Mouse (Mus musculus): ENCODE results near the gene Clpx. TPM values are rescaled to one million over a fixed set of nuclear protein-coding genes. Genes with fewer than 3 reads are reported as not detected.

The Clpx gene
- 8.9 TPM for polyA plus RNA-seq (2015; fragmentation: Illumina TruSeq; extraction: RNeasy Lipid Tissue Mini Kit (QIAGEN cat#74804); ENCODE audit: insufficient read depth, low read depth, low replicate concordance)

GRCm38 (mm10) chr9:65293973-65294715, at the start of gene Clpx:
Gene Clpx (plus strand): TSS chr9:65294260.

DNA sequence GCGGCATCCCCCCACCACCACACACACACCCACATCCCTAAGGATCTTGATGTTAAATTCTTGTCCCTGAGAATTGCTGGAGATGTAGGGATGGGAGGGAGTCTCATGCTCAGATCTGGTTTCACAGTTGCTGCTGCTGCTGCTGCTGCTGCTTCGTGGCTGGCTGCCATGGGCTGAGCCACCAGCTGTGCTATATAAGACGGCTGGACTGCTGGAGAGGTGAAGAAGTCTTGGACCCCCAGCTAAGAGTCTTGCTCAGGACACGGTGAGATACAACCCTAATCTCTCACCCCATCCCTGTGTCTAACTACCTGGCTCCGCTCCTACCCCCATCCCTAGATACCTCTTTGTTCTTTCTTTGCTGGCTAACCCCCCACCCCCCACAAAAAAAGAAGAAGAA, 29.1 kb upstream of the Clpx start, which contains the start of gene Cilp:
TSS of gene Cilp (plus strand) at position 222 of the 400 bp plus-strand sequence.

GRCm38 (mm10) chr9:65345854-65346475, 51.9 kb downstream of the Clpx start, which contains the start of gene Pdcd7:
Gene Pdcd7 (plus strand): TSS chr9:65346104.

DNA sequence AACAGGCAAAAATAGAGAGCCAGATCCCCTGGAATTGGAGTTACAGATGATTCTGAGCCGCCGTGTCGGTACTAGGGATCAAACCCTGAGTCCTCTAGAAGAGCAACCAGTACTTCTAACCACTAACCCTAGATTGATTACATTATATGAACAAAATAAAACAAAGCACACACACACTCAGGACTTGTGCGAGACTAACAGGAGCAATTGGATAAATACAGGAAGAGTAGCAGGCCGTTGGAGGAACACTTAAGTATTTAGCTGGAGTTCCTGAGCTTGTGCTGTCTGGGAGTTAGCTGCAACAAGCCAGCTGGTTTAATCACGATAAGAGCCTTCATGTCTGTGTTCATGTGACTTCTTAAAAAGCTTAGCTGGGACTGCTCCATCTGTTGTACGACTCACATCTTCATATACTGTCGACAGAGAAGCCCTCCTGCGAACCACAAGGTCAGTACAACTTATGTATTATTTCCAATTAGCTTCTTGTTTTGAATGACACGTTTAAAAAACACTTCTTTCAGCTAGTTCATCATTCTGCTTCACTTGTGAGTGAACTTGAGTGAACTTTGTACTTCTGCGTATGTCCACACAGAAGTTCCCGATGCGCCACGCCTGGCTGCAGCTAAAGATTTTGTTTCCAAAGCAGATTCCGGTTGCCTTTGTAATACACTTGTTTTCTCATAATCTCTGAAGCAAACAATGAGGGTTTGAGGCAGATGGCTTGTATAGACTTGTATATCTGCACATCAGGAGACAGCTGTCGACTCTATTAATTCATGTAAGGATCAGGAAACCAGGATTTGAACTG, 66.8 kb downstream of the Clpx start, which contains the start of gene Ubap1l:
TSS of gene Ubap1l (plus strand) at position 401 of the 808 bp plus-strand sequence.

Other genes starting within 250 kb of the Clpx start
- gene Igdcc4, start 192.8 kb upstream of the Clpx start, polyA plus RNA-seq (2015; fragmentation: Illumina TruSeq; extraction: RNeasy Lipid Tissue Mini Kit (QIAGEN cat#74804); ENCODE audit: insufficient read depth, low read depth, low replicate concordance), result 0.94 TPM
- not detected for gene Igdcc3, start 153.1 kb upstream of the Clpx start, polyA plus RNA-seq (2015; fragmentation: Illumina TruSeq; extraction: RNeasy Lipid Tissue Mini Kit (QIAGEN cat#74804); ENCODE audit: insufficient read depth, low read depth, low replicate concordance)
- gene Parp16, start 98.9 kb upstream of the Clpx start, polyA plus RNA-seq (2015; fragmentation: Illumina TruSeq; extraction: RNeasy Lipid Tissue Mini Kit (QIAGEN cat#74804); ENCODE audit: insufficient read depth, low read depth, low replicate concordance), result 10.2 TPM
- 5.6 TPM for gene Cilp, start 29.1 kb upstream of the Clpx start, polyA plus RNA-seq (2015; fragmentation: Illumina TruSeq; extraction: RNeasy Lipid Tissue Mini Kit (QIAGEN cat#74804); ENCODE audit: insufficient read depth, low read depth, low replicate concordance)
- 3.5 TPM for gene Pdcd7, start 51.8 kb downstream of the Clpx start, polyA plus RNA-seq (2015; fragmentation: Illumina TruSeq; extraction: RNeasy Lipid Tissue Mini Kit (QIAGEN cat#74804); ENCODE audit: insufficient read depth, low read depth, low replicate concordance)
- not detected for gene Ubap1l, start 66.8 kb downstream of the Clpx start, polyA plus RNA-seq (2015; fragmentation: Illumina TruSeq; extraction: RNeasy Lipid Tissue Mini Kit (QIAGEN cat#74804); ENCODE audit: insufficient read depth, low read depth, low replicate concordance)
- not detected for gene Kbtbd13, start 97.4 kb downstream of the Clpx start, polyA plus RNA-seq (2015; fragmentation: Illumina TruSeq; extraction: RNeasy Lipid Tissue Mini Kit (QIAGEN cat#74804); ENCODE audit: insufficient read depth, low read depth, low replicate concordance)
- 6.2 TPM for gene Rasl12, start 104.2 kb downstream of the Clpx start, polyA plus RNA-seq (2015; fragmentation: Illumina TruSeq; extraction: RNeasy Lipid Tissue Mini Kit (QIAGEN cat#74804); ENCODE audit: insufficient read depth, low read depth, low replicate concordance)
- gene Slc51b, start 128.7 kb downstream of the Clpx start, polyA plus RNA-seq (2015; fragmentation: Illumina TruSeq; extraction: RNeasy Lipid Tissue Mini Kit (QIAGEN cat#74804); ENCODE audit: insufficient read depth, low read depth, low replicate concordance), result not detected
- 5.0 TPM for gene Mtfmt, start 141.5 kb downstream of the Clpx start, polyA plus RNA-seq (2015; fragmentation: Illumina TruSeq; extraction: RNeasy Lipid Tissue Mini Kit (QIAGEN cat#74804); ENCODE audit: insufficient read depth, low read depth, low replicate concordance)
- gene Spg21, start 166.7 kb downstream of the Clpx start, polyA plus RNA-seq (2015; fragmentation: Illumina TruSeq; extraction: RNeasy Lipid Tissue Mini Kit (QIAGEN cat#74804); ENCODE audit: insufficient read depth, low read depth, low replicate concordance), result 5.7 TPM
- not detected for gene Ankdd1a, start 225.9 kb downstream of the Clpx start, polyA plus RNA-seq (2015; fragmentation: Illumina TruSeq; extraction: RNeasy Lipid Tissue Mini Kit (QIAGEN cat#74804); ENCODE audit: insufficient read depth, low read depth, low replicate concordance)

All from pancreas, adult 10 weeks (tissue).